Comparison of ENCODE assay signal across 9 mouse cellular contexts in genomic region chr11:114478736-114479135, GRCm38 (mm10).
A peak's percentile ranks its signal among the peaks of the same experiment; 100 is the strongest.
DNase-seq lines count a peak whose midpoint lies in the region; ATAC-seq lines count a peak whose summit lies in the region.
"Had no signal": no experiment of that assay in that cellular context is flagged by ENCODE, and none has a peak within 500 bp of the region (broad histone marks: within the 10 kb centered on the region; RNA-seq: fewer than 3 reads in every experiment).

No protein-coding gene starts in this region.

- H3K36me3 ChIP-seq in kidney, embryonic 14.5 days (ENCODE audit: control insufficient read depth, insufficient read depth, low read length): no peaks in the 10 kb centered on the region
- no peaks in the 10 kb centered on the region for H3K36me3 ChIP-seq in forebrain, embryonic 13.5 days (ENCODE audit: poor library complexity, severe bottlenecking)

- no peak overlapping the region for H3K4me3 ChIP-seq in kidney, embryonic 14.5 days (ENCODE audit: low read length)
- no peak overlapping the region for H3K4me3 ChIP-seq in forebrain, embryonic 13.5 days
- H3K4me3 ChIP-seq: myocyte had no signal

- peaks cover 8% of the 10 kb centered on the region; the same call in 1 of the 2 replicates for H3K27me3 ChIP-seq in kidney, embryonic 14.5 days (ENCODE audit: control insufficient read depth, insufficient read depth, low read length)
- H3K27me3 ChIP-seq in forebrain, embryonic 13.5 days: peaks cover 5% of the 10 kb centered on the region; the same call in 1 of the 2 replicates

- DNase-seq in kidney, postnatal 25 days: no peak
- DNase-seq in R1 (ENCODE audit: low read depth, low spot score): peak; percentile 73
- no peak for DNase-seq in frontal cortex, postnatal 10 days (ENCODE audit: low spot score in 2 of 2)
- no peak for DNase-seq in layer of hippocampus, postnatal 10 days (ENCODE audit: low spot score in 2 of 2)
- DNase-seq: adrenal gland, postnatal 36 days had no signal

- H3K9me3 ChIP-seq in kidney, embryonic 14.5 days (ENCODE audit: control insufficient read depth, low read length): no peaks in the 10 kb centered on the region
- H3K9me3 ChIP-seq in forebrain, embryonic 13.5 days (replicated peaks): no peaks in the 10 kb centered on the region

- H3K9ac ChIP-seq in kidney, embryonic 14.5 days (ENCODE audit: low read depth, low read length): no peak overlapping the region
- no peak overlapping the region for H3K9ac ChIP-seq in forebrain, embryonic 13.5 days

- no peak for ATAC-seq in kidney, embryonic 14.5 days (ENCODE audit: low FRiP score, low TSS enrichment)
- peak; percentile 36; the same call in 1 of the 2 replicates for ATAC-seq in forebrain, embryonic 13.5 days
- ATAC-seq in megakaryocyte progenitor cell, adult 5-6 weeks (replicated peaks; ENCODE audit: poor library complexity): peak; percentile 56

- no peaks in the 10 kb centered on the region for H3K4me1 ChIP-seq in kidney, embryonic 14.5 days (ENCODE audit: control insufficient read depth, insufficient read depth, low read length)
- H3K4me1 ChIP-seq in forebrain, embryonic 13.5 days: peaks cover 24% of the 10 kb centered on the region; the same call in 1 of the 2 replicates

- peak overlapping the region; percentile 25; the same call in 1 of the 2 replicates for H3K4me2 ChIP-seq in kidney, embryonic 14.5 days (replicated peaks; ENCODE audit: low read depth, low read length)
- peak overlapping the region; percentile 10 for H3K4me2 ChIP-seq in forebrain, embryonic 13.5 days

- H3K27ac ChIP-seq in kidney, embryonic 14.5 days (ENCODE audit: low read depth, low read length): no peak overlapping the region
- no peak overlapping the region; the same call in 1 of the 2 replicates for H3K27ac ChIP-seq in forebrain, embryonic 13.5 days

- 2% methylated on average over 7 of the region's 7 CpGs for WGBS in kidney, embryonic 14.5 days
- WGBS in forebrain, embryonic 13.5 days: 7% methylated on average over 7 of the region's 7 CpGs
